Mouse (Mus musculus): ENCODE measurements around the gene Trim40. TPM values are rescaled to one million over a fixed set of nuclear protein-coding genes. Genes with fewer than 3 reads are reported as not detected.
A peak's percentile ranks its signal among the peaks of the same experiment; 100 is the strongest.

Trim40 gene
- total and polyA plus RNA-seq, 2 experiments from 2014 or later = 0.12 to 0.19 TPM

- Histone ChIP-seq H3K4me1 (ENCODE audit: insufficient read depth) (no peaks in the 10 kb centered on the region), H3K4me3 (ENCODE audit: low read depth, low read length) (no peak overlapping the region), H3K27me3 (ENCODE audit: insufficient read depth, low read length) (no peaks in the 10 kb centered on the region), H3K36me3 (ENCODE audit: insufficient read depth) (0 out of 2 replicates have a peak, but pooled peaks cover 6% of the 10 kb centered on the region), H3K9ac (no peak overlapping the region), H3K4me2 (ENCODE audit: low read depth) (no peak overlapping the region), H3K27ac (ENCODE audit: low read depth, low read length) (no peak overlapping the region), H3K9me3 (ENCODE audit: low read length) (no peaks in the 10 kb centered on the region)
- no peak for ATAC-seq
- TF ChIP-seq CTCF (IDR thresholded peaks at IDR 0.05; ENCODE audit: low read depth) = no peak
- no peak for DNase-seq
Measured at GRCm38 (mm10) chr17:36844286-36844719, 45.6 kb downstream of the Trim40 start.

GRCm38 (mm10) chr17:36843696-36844095 lies 46.2 kb downstream of the Trim40 start:
- 79% methylated on average over 7 of the region's 7 CpGs for WGBS
- no peaks in the 10 kb centered on the region for H3K9me3 ChIP-seq (ENCODE audit: low read length)
- H3K9ac ChIP-seq = no peak overlapping the region
- no peak for ATAC-seq
- no peak overlapping the region for H3K4me3 ChIP-seq (ENCODE audit: low read depth, low read length)
- H3K36me3 ChIP-seq (ENCODE audit: insufficient read depth) = 0 out of 2 replicates have a peak, but pooled peaks cover 6% of the 10 kb centered on the region
- no peaks in the 10 kb centered on the region for H3K27me3 ChIP-seq (ENCODE audit: insufficient read depth, low read length)
- TF ChIP-seq CTCF (IDR thresholded peaks at IDR 0.05; ENCODE audit: low read depth) = no peak
- no peak overlapping the region for H3K27ac ChIP-seq (ENCODE audit: low read depth, low read length)
- DNase-seq = no peak
- no peak overlapping the region for H3K4me2 ChIP-seq (ENCODE audit: low read depth)
- no peaks in the 10 kb centered on the region for H3K4me1 ChIP-seq (ENCODE audit: insufficient read depth)

- Histone ChIP-seq H3K4me2 (ENCODE audit: low read depth) (no peak overlapping the region), H3K27ac (ENCODE audit: low read depth, low read length) (no peak overlapping the region), H3K4me1 (ENCODE audit: insufficient read depth) (peaks cover 6% of the 10 kb centered on the region; the same call in 1 of the 2 replicates), H3K4me3 (ENCODE audit: low read depth, low read length) (no peak overlapping the region), H3K27me3 (ENCODE audit: insufficient read depth, low read length) (no peaks in the 10 kb centered on the region), H3K9me3 (ENCODE audit: low read length) (no peaks in the 10 kb centered on the region), H3K9ac (no peak overlapping the region), H3K36me3 (ENCODE audit: insufficient read depth) (0 out of 2 replicates have a peak, but pooled peaks cover 2% of the 10 kb centered on the region)
- DNase-seq (no peak), ATAC-seq (no peak)
- TF ChIP-seq CTCF (IDR thresholded peaks at IDR 0.05; ENCODE audit: low read depth) = no peak
Measured at GRCm38 (mm10) chr17:36840961-36841445, 48.9 kb downstream of the Trim40 start.

GRCm38 (mm10) chr17:36839931-36840330 lies 50.0 kb downstream of the Trim40 start:
- WGBS = 87% methylated on average over 3 of the region's 3 CpGs
- no peak for DNase-seq
- ATAC-seq = no peak
- Histone ChIP-seq H3K4me3 (ENCODE audit: low read depth, low read length) (no peak overlapping the region), H3K36me3 (ENCODE audit: insufficient read depth) (0 out of 2 replicates have a peak, but pooled peaks cover 2% of the 10 kb centered on the region), H3K9me3 (ENCODE audit: low read length) (no peaks in the 10 kb centered on the region), H3K27ac (ENCODE audit: low read depth, low read length) (no peak overlapping the region), H3K27me3 (ENCODE audit: insufficient read depth, low read length) (no peaks in the 10 kb centered on the region), H3K4me1 (ENCODE audit: insufficient read depth) (peaks cover 7% of the 10 kb centered on the region; the same call in 1 of the 2 replicates), H3K4me2 (ENCODE audit: low read depth) (no peak overlapping the region), H3K9ac (no peak overlapping the region)
- no peak for TF ChIP-seq CTCF (IDR thresholded peaks at IDR 0.05; ENCODE audit: low read depth)

- Histone ChIP-seq H3K4me1 (ENCODE audit: insufficient read depth) (peaks cover 7% of the 10 kb centered on the region; the same call in 1 of the 2 replicates), H3K4me2 (ENCODE audit: low read depth) (no peak overlapping the region), H3K9me3 (ENCODE audit: low read length) (no peaks in the 10 kb centered on the region), H3K27ac (ENCODE audit: low read depth, low read length) (no peak overlapping the region), H3K4me3 (ENCODE audit: low read depth, low read length) (no peak overlapping the region), H3K9ac (no peak overlapping the region), H3K27me3 (ENCODE audit: insufficient read depth, low read length) (no peaks in the 10 kb centered on the region), H3K36me3 (ENCODE audit: insufficient read depth) (0 out of 2 replicates have a peak, but pooled peaks cover 2% of the 10 kb centered on the region)
- 84% methylated on average over 5 of the region's 5 CpGs for WGBS
- no peak for TF ChIP-seq CTCF (IDR thresholded peaks at IDR 0.05; ENCODE audit: low read depth)
- ATAC-seq (no peak), DNase-seq (no peak)
Measured at GRCm38 (mm10) chr17:36839001-36839400, 50.9 kb downstream of the Trim40 start.

- DNase-seq (peak; percentile 96), ATAC-seq (peak; percentile 99)
- H3K4me3 ChIP-seq (ENCODE audit: low read depth, low read length) = peak within 1 kb of the TSS; percentile 93
- under 1% methylated on average over 50 of the region's 58 CpGs for WGBS
- H3K27me3 ChIP-seq (ENCODE audit: insufficient read depth, low read length) = no peaks in the 10 kb centered on the region
- peak within 1 kb of the TSS; percentile 66 for H3K4me2 ChIP-seq (ENCODE audit: low read depth)
- no peaks in the 10 kb centered on the region for H3K9me3 ChIP-seq (ENCODE audit: low read length)
- peak within 1 kb of the TSS; percentile 84 for H3K9ac ChIP-seq
- peak within 1 kb of the TSS; percentile 90 for H3K27ac ChIP-seq (ENCODE audit: low read depth, low read length)
- H3K4me1 ChIP-seq (ENCODE audit: insufficient read depth) = peaks cover 7% of the 10 kb centered on the region; the same call in 1 of the 2 replicates
- H3K36me3 ChIP-seq (ENCODE audit: insufficient read depth) = no peaks in the 10 kb centered on the region
- no peak for TF ChIP-seq CTCF (IDR thresholded peaks at IDR 0.05; ENCODE audit: low read depth)
Measured at GRCm38 (mm10) chr17:36836874-36837647, 52.9 kb downstream of the Trim40 start, which contains the start of gene Trim26. Trim26 (plus strand) TSS chr17:36837134.

- Histone ChIP-seq H3K36me3 (ENCODE audit: insufficient read depth) (no peaks in the 10 kb centered on the region), H3K4me2 (ENCODE audit: low read depth) (peak overlapping the region; percentile 66), H3K27ac (ENCODE audit: low read depth, low read length) (peak overlapping the region; percentile 54; the same call in 1 of the 2 replicates), H3K4me1 (ENCODE audit: insufficient read depth) (peaks cover 7% of the 10 kb centered on the region; the same call in 1 of the 2 replicates), H3K9ac (peak overlapping the region; percentile 84), H3K9me3 (ENCODE audit: low read length) (no peaks in the 10 kb centered on the region), H3K27me3 (ENCODE audit: insufficient read depth, low read length) (no peaks in the 10 kb centered on the region), H3K4me3 (ENCODE audit: low read depth, low read length) (peak overlapping the region; percentile 93)
- DNase-seq (no peak), ATAC-seq (no peak)
- TF ChIP-seq CTCF (IDR thresholded peaks at IDR 0.05; ENCODE audit: low read depth) = no peak; the same call in none of the 2 replicates
- 19% methylated on average over 3 of the region's 3 CpGs for WGBS
Measured at GRCm38 (mm10) chr17:36836427-36836812, 53.5 kb downstream of the Trim40 start.
